Mouse (Mus musculus) kidney, embryonic 16.5 days (tissue): ENCODE results near the gene Srrm4. TPM values are rescaled to one million over a fixed set of nuclear protein-coding genes. Genes with fewer than 3 reads are reported as not detected.

Source experiments
- ATAC-seq: fragments of 200-750 bp; cut with Nextera tagmentation; 2 replicates; pipeline ENCODE4 v1.8.0; 2017; ENCODE audit warnings: moderate TSS enrichment; ENCODE audit not compliant: low FRiP score, low TSS enrichment
- H3K27ac ChIP-seq: fragments of 300-500 bp; sonication (generic); 2 replicates; pipeline ENCODE4 v1.5.1; 2014; ENCODE audit warnings: low read length
- H3K27me3 ChIP-seq: fragments of 300-500 bp; sonication (generic); 2 replicates; pipeline ENCODE4 v1.6.1; 2014; ENCODE audit warnings: low read length, control low read depth, mixed read lengths; ENCODE audit not compliant: insufficient read depth
- H3K36me3 ChIP-seq: fragments of 300-500 bp; sonication (generic); 2 replicates; pipeline ENCODE4 v1.6.1; 2014; ENCODE audit warnings: low read length, control low read depth, mixed read lengths; ENCODE audit not compliant: insufficient read depth
- H3K4me1 ChIP-seq: fragments of 300-500 bp; sonication (generic); 2 replicates; pipeline ENCODE4 v1.6.1; 2014; ENCODE audit warnings: low read length, control low read depth, mixed read lengths; ENCODE audit not compliant: insufficient read depth
- H3K4me2 ChIP-seq: fragments of 300-500 bp; sonication (generic); replicated peaks from 2 replicates; pipeline ENCODE4 v1.6.1; 2014; ENCODE audit warnings: low read depth, low read length
- H3K4me3 ChIP-seq: fragments of 300-500 bp; sonication (generic); 2 replicates; pipeline ENCODE4 v1.5.1; 2014; ENCODE audit warnings: mild to moderate bottlenecking, low read length
- H3K9ac ChIP-seq: fragments of 300-500 bp; sonication (generic); replicated peaks from 2 replicates; pipeline ENCODE4 v1.6.1; 2014; ENCODE audit warnings: low read length
- H3K9me3 ChIP-seq: fragments of 300-500 bp; sonication (generic); 2 replicates; pipeline ENCODE4 v1.6.1; 2016; ENCODE audit warnings: low read length, control low read depth
- WGBS: fragments of 180-500 bp; shearing (Covaris S2); extraction: QIAGEN DNeasy Blood & Tissue Kit; methylation state at CpG from one replicate; pipeline ENCODE4 v1.1.7; 2014; 5-methylcytosine and 5-hydroxymethylcytosine counted together
- polyA plus RNA-seq: library from polyadenylated mRNA; unstranded; fragments of >200 nt; fragmentation: Nextera tagmentation; extraction: Ambion mirVana; gene quantifications from 2 replicates; pipeline ENCODE4 v1.2.1, GENCODE M21; 2015

Gene Srrm4
- polyA plus RNA-seq, 1 experiment from 2014 or later, result 0.40 TPM

DNA sequence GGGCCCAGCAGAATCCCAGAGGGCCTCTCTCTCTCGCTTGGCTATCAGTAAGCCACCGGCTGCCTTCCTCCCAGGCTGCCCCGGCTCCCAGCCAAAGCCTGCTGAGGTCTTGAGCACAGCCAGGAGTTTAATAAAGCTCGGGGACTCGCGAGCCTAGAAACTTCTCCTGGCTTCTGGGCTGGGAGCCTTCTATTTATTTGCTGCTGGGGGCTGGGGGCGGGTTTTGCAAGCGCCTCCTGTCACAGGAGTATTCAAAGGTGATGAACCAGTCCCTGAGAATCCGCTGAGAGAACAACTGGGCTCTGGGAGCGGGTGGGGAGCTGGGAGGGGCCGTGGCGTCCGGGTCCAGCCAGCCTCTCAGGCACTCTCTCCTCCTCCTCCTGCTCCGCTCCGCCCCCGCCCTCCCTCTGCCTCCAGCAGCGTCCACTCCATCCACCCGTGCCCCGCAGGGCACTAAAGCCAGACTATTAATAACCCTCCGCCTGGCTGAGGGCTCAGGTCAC is 168.9 kb downstream of the Srrm4 start, which contains the start of gene Hspb8:
Gene Hspb8 (minus strand): TSS at position 166 of the 503 bp plus-strand sequence.
- peaks cover 16% of the 10 kb centered on the region for H3K4me1 ChIP-seq
- H3K9ac ChIP-seq, result peak within 1 kb of the TSS; percentile 59
- peak within 1 kb of the TSS; percentile 70 for H3K4me2 ChIP-seq
- H3K27ac ChIP-seq, result 0 out of 2 replicates have a peak within 1 kb of the TSS, but pooled peaks have one; percentile 44
- ATAC-seq, result peak; percentile 92
- peaks cover 3% of the 10 kb centered on the region; the same call in 1 of the 2 replicates for H3K27me3 ChIP-seq
- WGBS, result 0% methylated on average over 17 of the region's 20 CpGs
- H3K36me3 ChIP-seq, result no peaks in the 10 kb centered on the region
- H3K4me3 ChIP-seq, result peak within 1 kb of the TSS; percentile 45
- no peaks in the 10 kb centered on the region for H3K9me3 ChIP-seq

DNA sequence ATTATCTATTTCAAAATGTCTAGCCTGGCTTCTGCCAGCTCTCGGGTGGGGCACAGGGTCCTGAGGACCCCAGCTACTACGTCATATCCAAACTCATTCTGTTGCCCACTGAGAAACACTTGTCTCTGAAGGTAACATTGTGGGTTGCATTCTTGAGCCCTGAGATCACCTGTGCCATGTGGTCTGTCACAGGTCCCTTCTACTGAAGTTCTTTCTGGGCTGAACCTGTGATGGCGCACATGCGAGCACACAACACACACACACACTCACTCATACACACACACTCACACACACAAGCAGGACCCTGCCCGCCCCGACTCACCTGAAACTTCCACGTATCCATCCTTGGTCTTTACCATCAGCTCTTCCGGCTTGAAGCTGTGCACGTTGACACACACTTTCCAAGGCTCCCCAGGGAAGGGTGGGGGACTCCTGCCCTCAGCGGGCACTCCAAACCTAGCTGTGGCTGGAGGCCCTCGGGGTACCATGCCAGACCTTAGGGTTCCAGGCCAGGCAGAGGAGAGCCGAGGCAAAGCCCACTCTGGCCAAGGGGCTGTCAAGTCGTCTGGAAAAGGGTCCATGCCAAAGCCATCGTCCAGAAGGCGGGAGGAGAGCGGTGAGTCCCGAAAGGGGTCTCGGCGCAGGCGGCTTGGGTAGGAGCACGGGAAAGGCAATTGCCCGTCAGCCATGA is 169.7 kb downstream of the Srrm4 start:
- Histone ChIP-seq H3K27ac (no peak overlapping the region), H3K4me1 (peaks cover 16% of the 10 kb centered on the region), H3K36me3 (no peaks in the 10 kb centered on the region), H3K9me3 (no peaks in the 10 kb centered on the region), H3K4me3 (peak overlapping the region; percentile 45), H3K27me3 (peaks cover 3% of the 10 kb centered on the region; the same call in 1 of the 2 replicates), H3K4me2 (peak overlapping the region; percentile 70), H3K9ac (peak overlapping the region; percentile 59)
- WGBS, result 52% methylated on average over 22 of the region's 22 CpGs
- no peak for ATAC-seq

DNA sequence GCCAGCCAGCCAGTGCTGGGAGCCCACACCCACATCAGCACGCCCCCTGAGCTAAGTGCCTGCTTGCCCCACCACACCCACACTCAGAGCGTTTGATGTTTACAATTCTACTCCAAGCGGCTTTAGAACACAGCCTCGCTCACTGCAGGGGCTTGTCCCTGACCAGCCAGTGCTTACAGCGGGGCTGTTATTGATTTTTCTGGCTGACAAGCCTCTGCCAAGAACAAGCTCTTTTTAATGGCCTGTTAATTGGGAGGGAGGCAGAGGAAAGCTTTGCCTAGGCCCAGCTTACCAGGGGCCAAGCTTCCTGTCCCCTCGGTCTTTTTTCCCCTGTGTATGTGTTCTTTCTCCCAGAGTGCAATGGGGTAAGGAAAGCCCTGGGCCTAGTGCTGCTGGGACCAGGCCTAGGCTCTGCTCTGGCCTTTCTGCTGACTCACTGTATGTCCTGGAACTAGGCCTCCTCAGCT is 170.8 kb downstream of the Srrm4 start:
- no peaks in the 10 kb centered on the region for H3K36me3 ChIP-seq
- H3K4me1 ChIP-seq, result peaks cover 23% of the 10 kb centered on the region
- whole genome bisulfite sequencing, result 22% methylated on average over 6 of the region's 6 CpGs
- peaks cover 3% of the 10 kb centered on the region; the same call in 1 of the 2 replicates for H3K27me3 ChIP-seq
- H3K4me3 ChIP-seq, result no peak overlapping the region
- no peaks in the 10 kb centered on the region for H3K9me3 ChIP-seq
- no peak for ATAC-seq
- H3K27ac ChIP-seq, result peak overlapping the region; percentile 28; the same call in 1 of the 2 replicates
- peak overlapping the region; percentile 25; the same call in 1 of the 2 replicates for H3K4me2 ChIP-seq
- peak overlapping the region; percentile 3; the same call in 1 of the 2 replicates for H3K9ac ChIP-seq

GRCm38 (mm10) chr5:116420213-116420612 is 171.4 kb downstream of the Srrm4 start:
- Histone ChIP-seq H3K9ac (0 out of 2 replicates have a peak overlapping the region, but pooled peaks have one; percentile 3), H3K36me3 (no peaks in the 10 kb centered on the region), H3K4me1 (peaks cover 23% of the 10 kb centered on the region), H3K27me3 (peaks cover 3% of the 10 kb centered on the region; the same call in 1 of the 2 replicates), H3K27ac (peak overlapping the region; percentile 28; the same call in 1 of the 2 replicates), H3K9me3 (no peaks in the 10 kb centered on the region), H3K4me2 (peak overlapping the region; percentile 25; the same call in 1 of the 2 replicates), H3K4me3 (no peak overlapping the region)
- WGBS, result 88% methylated on average over 1 of the region's 1 CpGs
- ATAC-seq, result no peak

GRCm38 (mm10) chr5:116419322-116420045 is 172.1 kb downstream of the Srrm4 start:
- no peak overlapping the region for H3K9ac ChIP-seq
- peaks cover 23% of the 10 kb centered on the region for H3K4me1 ChIP-seq
- ATAC-seq, result no peak
- H3K36me3 ChIP-seq, result no peaks in the 10 kb centered on the region
- no peak overlapping the region for H3K4me3 ChIP-seq
- no peak overlapping the region for H3K4me2 ChIP-seq
- 74% methylated on average over 6 of the region's 6 CpGs for WGBS
- H3K27me3 ChIP-seq, result peaks cover 3% of the 10 kb centered on the region; the same call in 1 of the 2 replicates
- H3K9me3 ChIP-seq, result no peaks in the 10 kb centered on the region
- no peak overlapping the region for H3K27ac ChIP-seq

GRCm38 (mm10) chr5:116416208-116416607 is 175.4 kb downstream of the Srrm4 start:
- Histone ChIP-seq H3K9me3 (no peaks in the 10 kb centered on the region), H3K4me1 (peaks cover 10% of the 10 kb centered on the region), H3K4me3 (no peak overlapping the region), H3K36me3 (no peaks in the 10 kb centered on the region), H3K27me3 (no peaks in the 10 kb centered on the region), H3K4me2 (no peak overlapping the region), H3K9ac (no peak overlapping the region), H3K27ac (no peak overlapping the region)
- WGBS, result 10% methylated on average over 5 of the region's 5 CpGs
- ATAC-seq, result no peak

GRCm38 (mm10) chr5:116409689-116410590 is 181.7 kb downstream of the Srrm4 start:
- no peak for ATAC-seq
- Histone ChIP-seq H3K4me3 (no peak overlapping the region; the same call in 1 of the 2 replicates), H3K36me3 (no peaks in the 10 kb centered on the region), H3K27ac (no peak overlapping the region), H3K9me3 (no peaks in the 10 kb centered on the region), H3K4me2 (peak overlapping the region; percentile 39), H3K27me3 (no peaks in the 10 kb centered on the region), H3K9ac (no peak overlapping the region; the same call in 1 of the 2 replicates), H3K4me1 (peaks cover 15% of the 10 kb centered on the region; the same call in 1 of the 2 replicates)
- 3% methylated on average over 16 of the region's 16 CpGs for WGBS

DNA sequence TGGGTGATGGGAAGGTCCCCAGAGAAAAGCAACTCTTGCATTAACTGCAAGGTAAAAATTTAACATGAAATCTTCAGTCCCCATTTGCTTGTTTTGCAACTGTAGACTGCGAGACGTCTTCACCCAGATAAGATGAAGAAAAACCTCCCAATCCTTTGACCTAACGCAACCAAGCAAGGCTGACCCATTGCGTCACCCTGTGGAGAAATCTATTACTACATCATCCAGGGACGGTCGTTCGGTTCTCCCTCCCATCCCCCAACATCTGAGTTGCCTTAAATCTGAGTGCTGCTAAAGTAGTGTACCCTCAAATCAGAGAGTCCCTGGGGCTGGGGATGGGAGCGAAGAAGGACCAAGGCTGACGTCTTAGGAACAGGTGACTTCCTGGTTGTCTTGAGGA is 182.7 kb downstream of the Srrm4 start:
- H3K4me2 ChIP-seq, result no peak overlapping the region
- H3K9ac ChIP-seq, result no peak overlapping the region
- no peak for ATAC-seq
- H3K27me3 ChIP-seq, result no peaks in the 10 kb centered on the region
- no peaks in the 10 kb centered on the region for H3K9me3 ChIP-seq
- H3K4me1 ChIP-seq, result peaks cover 15% of the 10 kb centered on the region; the same call in 1 of the 2 replicates
- WGBS, result 73% methylated on average over 9 of the region's 9 CpGs
- no peak overlapping the region for H3K4me3 ChIP-seq
- H3K36me3 ChIP-seq, result no peaks in the 10 kb centered on the region
- H3K27ac ChIP-seq, result no peak overlapping the region

DNA sequence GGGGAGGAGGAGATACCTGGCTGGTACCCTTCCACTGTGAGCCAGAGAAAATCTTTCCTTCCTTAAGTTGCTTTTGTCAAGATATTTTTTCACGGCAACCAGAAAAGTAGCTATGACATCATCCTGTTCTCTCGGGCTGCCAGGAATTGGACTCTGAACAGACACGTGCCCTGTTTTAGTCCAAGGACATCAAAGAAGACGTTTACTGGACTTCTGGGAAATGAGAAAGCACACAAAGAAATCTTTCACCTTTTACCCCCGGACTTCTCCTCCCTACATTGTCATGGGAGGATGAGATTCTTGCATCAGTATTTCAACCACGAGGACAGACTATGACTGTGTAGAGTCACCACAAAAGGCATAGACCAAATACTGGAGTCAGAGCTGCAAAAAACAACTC is 183.7 kb downstream of the Srrm4 start:
- H3K4me2 ChIP-seq, result no peak overlapping the region
- H3K9me3 ChIP-seq, result no peaks in the 10 kb centered on the region
- no peak overlapping the region for H3K27ac ChIP-seq
- no peak overlapping the region for H3K9ac ChIP-seq
- peaks cover 15% of the 10 kb centered on the region; the same call in 1 of the 2 replicates for H3K4me1 ChIP-seq
- 28% methylated on average over 6 of the region's 6 CpGs for WGBS
- ATAC-seq, result no peak
- no peaks in the 10 kb centered on the region for H3K36me3 ChIP-seq
- H3K4me3 ChIP-seq, result no peak overlapping the region
- H3K27me3 ChIP-seq, result no peaks in the 10 kb centered on the region
